Mouse (Mus musculus) MEL (cell line): ENCODE results near the gene Xrcc3. TPM values are rescaled to one million over a fixed set of nuclear protein-coding genes. Genes with fewer than 3 reads are reported as not detected.

Experiments used
- DNase-seq: peaks from one replicate; pipeline ENCODE4 v3.0.0; 2011; ENCODE audit warnings: low read depth, low spot score
- H3K27ac ChIP-seq: 2 replicates; pipeline ENCODE4 v1.5.1; 2012; ENCODE audit warnings: low read depth, mild to moderate bottlenecking, control low read depth, low read length, moderate library complexity; ENCODE audit not compliant: control insufficient read depth
- H3K27me3 ChIP-seq, 2 experiments: fragments of 150-350 bp in 1 of 2; sonication (generic) in 1 of 2; 2 replicates each; pipeline ENCODE4 v1.6.1; 2012; ENCODE audit warnings: low read length in 2 of 2, mild to moderate bottlenecking in 2 of 2, improper control_type of control experiment in 1 of 2, moderate library complexity in 1 of 2; ENCODE audit not compliant: insufficient read depth in 2 of 2, control insufficient read depth in 1 of 2
- H3K36me3 ChIP-seq, 2 experiments: 2 replicates each; pipeline ENCODE4 v1.6.1; 2012 to 2014; ENCODE audit warnings: low read length in 2 of 2, improper control_type of control experiment in 1 of 2, inconsistent platforms in 1 of 2, mild to moderate bottlenecking in 1 of 2; ENCODE audit not compliant: insufficient read depth in 2 of 2, control insufficient read depth in 1 of 2
- H3K4me1 ChIP-seq, 2 experiments: fragments of 150-350 bp in 1 of 2; sonication (generic) in 1 of 2; 2 replicates each; pipeline ENCODE4 v1.6.1; 2012; ENCODE audit warnings: low read length in 2 of 2, improper control_type of control experiment in 1 of 2, mild to moderate bottlenecking in 1 of 2; ENCODE audit not compliant: insufficient read depth in 2 of 2, control insufficient read depth in 1 of 2
- H3K4me3 ChIP-seq, 2 experiments: fragments of 150-350 bp in 1 of 2; sonication (generic) in 1 of 2; 2 replicates each; pipeline ENCODE4 v1.5.1; 2012; ENCODE audit warnings: low read depth in 2 of 2, low read length in 2 of 2, mild to moderate bottlenecking in 2 of 2, moderate library complexity in 2 of 2, control low read depth in 1 of 2, improper control_type of control experiment in 1 of 2; ENCODE audit not compliant: control insufficient read depth in 1 of 2, insufficient read depth in 1 of 2
- H3K79me2 ChIP-seq: 2 replicates; pipeline ENCODE4 v1.6.1; 2012; ENCODE audit warnings: mild to moderate bottlenecking, low read length, moderate library complexity; ENCODE audit not compliant: control insufficient read depth, poor library complexity, insufficient read depth
- H3K9ac ChIP-seq: 2 replicates; pipeline ENCODE4 v1.6.1; 2012; ENCODE audit warnings: low read depth, mild to moderate bottlenecking, control low read depth, low read length, moderate library complexity; ENCODE audit not compliant: control insufficient read depth, poor library complexity, severe bottlenecking
- H3K9me3 ChIP-seq: fragments of 150-350 bp; sonication (generic); replicated peaks from 2 replicates; pipeline ENCODE4 v1.6.1; 2012; ENCODE audit warnings: mild to moderate bottlenecking, low read length, improper control_type of control experiment, moderate library complexity; ENCODE audit not compliant: insufficient read depth
- BHLHE40 ChIP-seq: IDR thresholded peaks from 2 replicates; pipeline ENCODE4 v1.6.1; 2012; ENCODE audit warnings: low read depth, mild to moderate bottlenecking, inconsistent platforms, low read length, improper control_type of control experiment, borderline replicate concordance
- CHD1 ChIP-seq: IDR thresholded peaks from 2 replicates; pipeline ENCODE4 v1.6.1; 2012; ENCODE audit warnings: low read depth, mild to moderate bottlenecking, inconsistent platforms, low read length, improper control_type of control experiment
- MAZ ChIP-seq: IDR thresholded peaks from 2 replicates; pipeline ENCODE4 v1.6.1; 2012; ENCODE audit warnings: low read depth, mild to moderate bottlenecking, inconsistent platforms, low read length, improper control_type of control experiment
- MYC ChIP-seq: IDR thresholded peaks from 2 replicates; pipeline ENCODE4 v1.6.1; 2011; ENCODE audit warnings: low read depth, mild to moderate bottlenecking, low read length, improper control_type of control experiment, moderate library complexity
- NRF1 ChIP-seq: IDR thresholded peaks from 2 replicates; pipeline ENCODE4 v1.6.1; 2014; ENCODE audit warnings: low read depth, mild to moderate bottlenecking, inconsistent platforms, low read length, improper control_type of control experiment, moderate library complexity; ENCODE audit not compliant: poor library complexity, insufficient read depth, severe bottlenecking
- POLR2AphosphoS2 ChIP-seq: IDR thresholded peaks from 2 replicates; pipeline ENCODE4 v1.6.1; 2011; ENCODE audit warnings: low read length, improper control_type of control experiment
- SIN3A ChIP-seq: IDR thresholded peaks from 2 replicates; pipeline ENCODE4 v1.6.1; 2012; ENCODE audit warnings: low read length, improper control_type of control experiment, inconsistent platforms
- SMC3 ChIP-seq: IDR thresholded peaks from 2 replicates; pipeline ENCODE4 v1.6.1; 2011; ENCODE audit warnings: low read depth, low read length, improper control_type of control experiment
- USF1 ChIP-seq: IDR thresholded peaks from 2 replicates; pipeline ENCODE4 v1.6.1; 2014; ENCODE audit warnings: low read depth, mild to moderate bottlenecking, inconsistent platforms, low read length, improper control_type of control experiment, moderate library complexity
- ZC3H11A ChIP-seq: IDR thresholded peaks from 2 replicates; pipeline ENCODE4 v1.6.1; 2012; ENCODE audit warnings: low read depth, mild to moderate bottlenecking, inconsistent platforms, low read length, improper control_type of control experiment
- ZKSCAN1 ChIP-seq: IDR thresholded peaks from 2 replicates; pipeline ENCODE4 v1.6.1; 2012; ENCODE audit warnings: low read depth, mild to moderate bottlenecking, inconsistent platforms, low read length, improper control_type of control experiment, moderate library complexity
- polyA plus RNA-seq, 2 experiments: library from polyadenylated mRNA; stranded (reverse) in 1 of 2; unstranded in 1 of 2; fragments of >175 nt in 1 of 2; fragments of >200 nt in 1 of 2; gene quantifications; 2 replicates each; pipeline versions ENCODE4 v1.2.1 to v1.2.4; 2012; ENCODE audit warnings: low replicate concordance in 2 of 2, low read depth in 1 of 2; ENCODE audit not compliant: insufficient read length in 2 of 2, insufficient read depth in 1 of 2, missing spikeins in 1 of 2
- total RNA-seq: library from RNA; depleted of rRNA; stranded (reverse); fragments of 300-350 nt; gene quantifications from 2 replicates; pipeline ENCODE4 v1.2.3, GENCODE M21; 2012

Xrcc3 gene
- total and polyA plus RNA-seq, 3 experiments: 9.0 to 18.8 TPM; not detected in 1

DNA sequence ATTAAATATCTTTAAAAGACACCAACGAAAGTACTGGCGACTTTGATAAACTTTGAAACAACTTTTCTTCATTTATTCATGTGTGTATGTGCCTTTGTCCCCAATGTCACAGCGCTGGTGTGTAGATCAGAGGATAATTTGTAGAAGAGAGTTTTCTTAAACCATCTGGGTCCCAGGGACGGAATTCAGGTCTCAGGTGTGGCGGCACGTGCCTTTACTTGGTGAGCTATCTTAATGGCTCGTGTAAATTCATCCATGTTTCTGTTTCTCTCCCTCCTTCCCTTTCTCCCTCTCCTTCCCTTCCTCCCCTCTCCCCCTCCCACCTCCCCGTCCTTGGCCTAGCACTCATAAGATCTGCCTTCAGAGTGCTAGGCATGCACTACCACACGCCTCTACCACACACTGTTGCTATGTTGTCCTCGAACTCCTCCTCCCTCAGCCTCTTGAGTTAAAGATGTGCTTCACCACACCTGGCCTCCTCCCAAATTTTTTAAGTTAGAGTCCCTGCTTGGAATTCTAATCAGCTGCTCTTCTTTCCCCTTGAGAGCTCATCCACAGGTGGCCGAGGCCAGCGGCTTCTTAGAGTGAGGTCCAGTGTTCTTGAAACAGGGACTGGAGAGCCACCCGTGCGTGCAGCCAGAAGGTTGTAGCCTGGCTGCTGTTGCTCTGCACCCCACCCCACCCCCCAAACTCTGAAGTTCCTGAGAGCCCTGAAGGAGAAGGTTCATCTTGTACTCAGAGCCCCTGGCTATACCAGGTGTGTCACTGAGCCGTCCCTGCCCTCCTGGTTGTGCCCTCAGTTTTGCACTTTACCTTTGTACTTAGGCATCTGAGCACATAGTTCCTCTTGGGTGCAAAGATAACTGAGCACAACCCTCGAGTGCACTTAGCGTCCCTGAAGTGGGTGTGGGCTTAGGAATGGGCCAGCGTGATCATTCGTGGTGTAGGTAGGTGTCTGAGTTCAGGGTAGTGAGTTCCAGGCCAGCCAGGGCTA lies 1.4 kb upstream of the Xrcc3 start:
- H3K36me3 ChIP-seq: peaks cover 0 to 15% of the 10 kb centered on the region in 2 experiments; a peak in 2 of 4 replicates
- 0 out of 2 replicates have a peak, but pooled peaks have one; percentile 31 for TF ChIP-seq USF1
- peak; percentile 84; the same call in 1 of the 2 replicates for TF ChIP-seq BHLHE40
- no peak for TF ChIP-seq CHD1
- TF ChIP-seq MYC: 0 out of 2 replicates have a peak, but pooled peaks have one; percentile 62
- no peak for TF ChIP-seq SMC3
- TF ChIP-seq POLR2AphosphoS2: no peak
- TF ChIP-seq SIN3A: peak; percentile 58
- 0 out of 2 replicates have a peak, but pooled peaks have one; percentile 17 for TF ChIP-seq MAZ
- no peak for TF ChIP-seq ZC3H11A
- H3K27me3 ChIP-seq: no peaks in the 10 kb centered on the region
- no peaks in the 10 kb centered on the region for H3K9me3 ChIP-seq
- DNase-seq: peak; percentile 56
- peak overlapping the region; percentile 88 for H3K9ac ChIP-seq
- peak overlapping the region; percentile 68; the same call in 1 of the 2 replicates for H3K27ac ChIP-seq
- H3K4me1 ChIP-seq: peaks cover 7 to 31% of the 10 kb centered on the region in 2 experiments
- H3K79me2 ChIP-seq: peaks cover 12% of the 10 kb centered on the region
- H3K4me3 ChIP-seq: peak overlapping the region; percentile 67 to 78

DNA sequence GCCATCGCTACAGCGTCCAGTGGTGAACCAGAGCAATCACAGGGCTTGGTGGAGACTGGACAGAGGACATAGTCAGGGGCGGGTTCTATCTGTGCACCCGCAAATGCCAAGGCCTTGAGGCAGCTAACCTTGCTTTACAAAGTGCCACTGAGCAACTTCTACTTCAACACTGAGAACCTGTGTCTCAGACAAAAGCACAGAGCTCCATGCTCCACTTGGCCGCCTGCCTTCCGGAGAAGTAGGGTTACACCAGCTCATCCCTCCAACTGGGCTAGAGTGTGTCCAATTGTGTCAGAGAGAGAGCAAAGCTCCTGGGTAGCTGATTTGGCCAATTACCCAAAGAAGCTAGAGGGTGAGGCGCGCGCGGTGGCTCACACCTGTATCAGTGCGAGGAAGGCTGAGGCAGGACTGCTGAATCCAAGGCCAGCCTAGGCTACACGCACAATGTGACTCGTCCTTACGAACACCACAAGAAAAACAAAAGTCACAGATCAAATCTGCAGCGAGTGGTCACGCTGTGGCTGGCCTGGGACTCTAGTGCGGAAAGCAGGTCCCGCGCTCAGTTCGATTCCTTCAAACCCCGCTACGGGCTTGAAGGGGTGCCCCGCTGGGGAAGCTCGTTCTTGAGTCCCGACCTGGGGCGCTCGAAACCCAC lies 435 bp downstream of the Xrcc3 start:
- DNase-seq: no peak
- H3K9me3 ChIP-seq: no peaks in the 10 kb centered on the region
- H3K9ac ChIP-seq: peak overlapping the region; percentile 80
- H3K27ac ChIP-seq: peak overlapping the region; percentile 9
- peak overlapping the region; percentile 82 to 87 for H3K4me3 ChIP-seq
- peaks cover 0 to 15% of the 10 kb centered on the region in 2 experiments; a peak in 2 of 4 replicates for H3K36me3 ChIP-seq
- 0 out of 2 replicates have a peak, but pooled peaks have one; percentile 9 for TF ChIP-seq NRF1
- TF ChIP-seq ZKSCAN1: no peak
- no peaks in the 10 kb centered on the region for H3K27me3 ChIP-seq
- H3K79me2 ChIP-seq: peaks cover 12% of the 10 kb centered on the region
- H3K4me1 ChIP-seq: peaks cover 7 to 33% of the 10 kb centered on the region in 2 experiments
